Mouse (Mus musculus) retina, embryonic 14.5 days (tissue): ENCODE data around the gene Fcgbp.
"Not testable (repeated sequence)": the region's sequence is repeated elsewhere in the genome, so short reads cannot be mapped to it uniquely, and the experiment has no call there.

Experiments used
- DNase-seq: peaks from one replicate; pipeline ENCODE4 v3.0.0-alpha.2; 2015; ENCODE audit warnings: low spot score

Gene Fcgbp

DNA sequence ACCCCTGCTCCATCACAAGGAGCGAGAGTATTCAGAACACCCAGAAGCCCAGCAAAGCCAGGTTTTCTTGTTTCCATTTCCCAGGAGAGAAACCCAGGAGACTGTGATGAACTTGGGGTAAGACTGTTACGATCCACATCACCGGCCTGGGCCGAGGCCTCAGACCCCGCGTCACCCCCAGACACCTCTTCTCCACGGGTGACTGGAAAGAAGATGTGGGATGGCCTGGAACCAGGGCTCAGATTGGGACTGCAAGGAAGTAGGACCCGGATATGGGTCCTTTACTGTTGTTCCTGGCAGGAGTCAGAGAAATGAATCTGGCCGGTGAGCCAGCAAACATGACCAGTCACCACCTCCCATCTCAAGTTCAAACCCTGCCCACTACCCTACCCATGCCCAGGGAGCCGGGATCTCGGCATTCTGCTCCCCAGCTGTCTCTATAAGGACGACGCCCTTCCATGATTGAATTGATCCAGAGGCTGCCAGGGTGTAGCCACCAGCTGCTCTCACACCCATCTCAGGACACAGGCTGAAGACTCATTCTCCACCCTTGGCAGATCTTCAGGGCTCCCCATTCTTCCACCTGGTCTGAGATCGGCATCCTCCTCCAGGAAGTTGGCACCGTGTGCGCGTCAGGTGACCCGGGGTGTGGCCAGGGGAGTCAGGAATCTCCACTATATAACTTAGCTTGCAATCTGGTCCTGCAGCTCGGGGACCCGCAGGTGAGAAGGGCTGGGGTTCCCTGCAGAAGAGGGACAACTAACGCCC lies at the start of gene Fcgbp:
Fcgbp (plus strand) TSS at position 706 of the 768 bp plus-strand sequence.
- DNase-seq, result no peak

DNA sequence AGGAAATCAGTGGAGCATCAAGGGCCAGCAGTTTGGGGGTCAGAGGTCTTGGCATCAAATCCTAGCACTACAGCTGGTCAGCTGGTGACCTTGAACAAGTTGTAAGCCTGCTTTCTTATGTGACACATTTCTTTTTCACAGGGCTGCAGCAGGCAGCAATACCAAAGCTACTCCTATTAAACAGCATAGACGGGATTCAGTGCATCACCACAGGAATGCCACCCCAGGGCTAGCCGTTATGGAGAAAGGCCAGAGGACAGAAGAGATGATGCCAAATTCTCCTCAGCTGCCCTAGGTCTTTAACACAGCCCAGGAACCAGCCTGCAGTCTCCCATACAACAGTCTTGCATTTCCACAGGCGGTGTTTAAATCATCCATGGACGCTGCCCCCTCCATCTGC lies 26.5 kb upstream of the Fcgbp start:
- DNase-seq, result no peak

DNA sequence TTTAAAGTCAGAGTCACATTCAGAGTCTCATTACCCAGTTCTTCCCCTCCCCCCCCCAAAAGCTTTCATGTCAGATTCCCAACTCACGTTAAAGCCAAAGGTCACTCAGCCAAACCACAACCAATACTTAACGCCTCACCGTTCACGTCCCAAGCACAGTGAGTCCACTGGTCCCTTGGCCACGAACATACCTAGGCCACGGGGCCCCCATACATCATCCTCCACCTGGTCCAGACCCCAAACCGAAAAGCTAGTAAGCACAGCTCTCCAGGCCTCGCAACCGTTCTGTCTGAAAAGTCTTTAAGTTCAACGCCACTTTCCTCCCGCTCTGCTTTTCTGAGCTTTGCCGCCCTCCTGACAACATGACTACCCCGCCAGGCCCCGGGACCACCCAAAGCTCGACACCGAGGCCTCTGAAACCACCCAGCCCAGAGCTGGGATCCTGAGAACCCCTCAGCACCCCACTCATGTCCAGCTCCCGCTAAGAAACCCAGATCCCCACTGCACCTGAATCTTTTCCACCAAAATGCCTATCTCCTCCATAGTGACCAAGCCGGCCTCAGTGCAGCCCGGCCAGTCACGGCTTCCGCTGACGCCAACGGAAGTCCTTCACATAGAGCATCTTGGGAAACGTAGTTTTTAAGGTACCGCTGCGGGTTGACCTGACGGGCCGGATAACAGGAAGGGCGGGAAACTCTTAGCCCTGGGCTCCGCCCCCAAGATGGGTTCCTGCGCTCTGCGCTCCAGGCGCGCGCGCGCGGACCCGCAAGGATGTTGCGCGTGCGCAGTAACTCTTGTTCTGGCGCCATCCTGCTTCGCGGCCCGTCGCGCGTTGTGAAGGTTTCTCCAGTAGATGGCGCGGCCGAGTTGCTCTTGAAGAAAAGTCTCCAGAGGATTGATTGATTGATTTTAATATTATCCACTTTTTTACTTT lies 21.3 kb upstream of the Fcgbp start, which contains the start of gene Psmc4:
Psmc4 (minus strand) TSS at position 626 of the 934 bp plus-strand sequence.
- DNase-seq, result peak; percentile 100

DNA sequence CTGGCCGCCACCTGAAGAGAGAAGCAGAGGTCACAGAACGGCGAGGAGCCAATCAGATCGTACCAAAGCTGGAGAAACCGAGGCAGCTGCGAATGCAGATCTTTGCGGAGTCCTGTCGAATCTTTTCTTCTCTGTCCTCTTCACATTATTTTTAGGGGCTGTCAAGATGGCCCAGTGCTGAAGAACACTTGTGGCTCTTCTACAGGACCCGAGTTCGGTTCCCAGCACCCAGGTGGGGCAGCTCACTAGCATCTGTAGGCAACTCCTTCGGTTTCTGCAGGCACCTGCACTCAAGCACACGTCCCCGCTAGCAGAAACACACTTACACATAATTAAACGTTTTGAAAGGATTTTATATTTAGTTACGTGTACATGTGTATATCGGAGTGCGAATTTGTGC lies 20.5 kb upstream of the Fcgbp start:
- DNase-seq, result no peak

DNA sequence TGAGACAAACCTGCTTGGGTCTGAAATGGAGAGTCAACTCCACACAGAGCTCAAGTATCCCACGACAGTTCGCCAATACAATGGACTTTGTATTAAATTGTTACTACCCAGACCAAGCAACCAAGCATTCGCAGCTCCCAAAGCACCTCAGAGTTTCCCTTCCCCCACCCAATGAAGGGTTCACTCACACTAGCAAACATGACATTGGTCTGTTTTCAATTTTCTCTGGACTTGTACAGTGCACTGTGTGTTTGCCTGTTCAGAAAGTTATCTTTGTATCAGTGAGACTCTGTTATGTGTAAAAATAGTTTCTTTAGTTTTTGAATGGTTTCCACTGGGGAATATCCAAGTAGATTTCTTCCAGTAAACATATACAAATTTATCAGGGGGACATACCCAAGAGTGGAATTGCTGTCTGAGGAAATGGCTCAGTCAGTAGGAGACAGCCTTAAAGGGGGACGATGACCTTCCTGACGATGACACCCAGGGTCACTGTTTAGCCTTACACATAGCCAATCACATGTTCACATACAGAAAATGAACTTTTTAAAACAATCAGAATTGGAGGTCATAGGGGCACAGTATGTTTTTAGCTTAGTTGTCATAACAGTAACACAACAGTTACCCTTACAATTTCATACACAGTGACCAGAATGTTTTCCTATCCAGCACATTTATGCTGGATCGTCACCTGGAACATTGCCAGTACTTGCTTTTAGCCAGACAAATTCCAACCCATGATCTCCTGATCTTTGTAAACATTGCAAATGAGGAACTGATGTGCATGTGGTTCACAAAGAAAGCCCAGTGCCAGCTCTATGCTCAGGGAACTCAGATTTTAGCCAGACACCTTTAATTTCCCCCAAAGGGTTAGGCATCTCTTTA lies 17.7 kb upstream of the Fcgbp start:
- no peak for DNase-seq

DNA sequence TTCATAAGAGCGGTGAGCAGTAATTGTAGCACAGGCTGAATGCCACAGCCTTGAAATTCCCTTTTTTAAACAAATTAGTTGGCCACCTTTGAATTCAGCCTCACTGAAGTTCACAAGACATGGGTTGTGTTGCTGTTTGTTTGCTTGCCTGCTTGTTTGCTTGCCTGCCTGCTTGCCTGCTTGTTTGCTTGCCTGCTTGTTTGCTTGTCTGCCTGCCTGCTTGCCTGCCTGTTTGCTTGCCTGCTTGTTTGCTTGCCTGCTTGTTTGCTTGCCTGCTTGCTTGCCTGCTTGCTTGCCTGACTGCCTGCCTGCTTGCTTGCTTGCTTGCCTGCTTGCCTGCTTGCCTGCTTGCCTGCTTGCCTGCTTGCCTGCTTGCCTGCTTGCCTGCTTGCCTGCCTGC lies 11.1 kb upstream of the Fcgbp start:
- no peak for DNase-seq

DNA sequence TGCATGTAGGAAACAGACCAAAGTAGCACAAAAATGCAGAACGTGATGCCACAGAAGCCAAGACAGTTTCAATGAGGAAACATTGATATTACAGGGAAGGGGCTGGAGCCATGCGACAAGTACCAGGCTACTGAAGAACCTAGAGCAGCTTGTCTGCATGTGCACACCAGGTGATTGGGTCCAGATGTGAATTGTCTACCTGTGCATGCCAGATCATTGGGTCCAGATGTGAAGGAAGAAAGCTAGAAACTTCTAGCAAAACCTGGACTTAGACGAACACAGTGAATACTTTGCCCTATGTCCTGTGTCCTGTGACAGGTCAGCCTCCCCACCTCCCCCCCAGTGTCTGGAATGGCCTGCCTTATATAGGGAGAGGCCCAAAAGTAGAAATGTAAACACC lies 2.4 kb upstream of the Fcgbp start:
- no peak for DNase-seq

DNA sequence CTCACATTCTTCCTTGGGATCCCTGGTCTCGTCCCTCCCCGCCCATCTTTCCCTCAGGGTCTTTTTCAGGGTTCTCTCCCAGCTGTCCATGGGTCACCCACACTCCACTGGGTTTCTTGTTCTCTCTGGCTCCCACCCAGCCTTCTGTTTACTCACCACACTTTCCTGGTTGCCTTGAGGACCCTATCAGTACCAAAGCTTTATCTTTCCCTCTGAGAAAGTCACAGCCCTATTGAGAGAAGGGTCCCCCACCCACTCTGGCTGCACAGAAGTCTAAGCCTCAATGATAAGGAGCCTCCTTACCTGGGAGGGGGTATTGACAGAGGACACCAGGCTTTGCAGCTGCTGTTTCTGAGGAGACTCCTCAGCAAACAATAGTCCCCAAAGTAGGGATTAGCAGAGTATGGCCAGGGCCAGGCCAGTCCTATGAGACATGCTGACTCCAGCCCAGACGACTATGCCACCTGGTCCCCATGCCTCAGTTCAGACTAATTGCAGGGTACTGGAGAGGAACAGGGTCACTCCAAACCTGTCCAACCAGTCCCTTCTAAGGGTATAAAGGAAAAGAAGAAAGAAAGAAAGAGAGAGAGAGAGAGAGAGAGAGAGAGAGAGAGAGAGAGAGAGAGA lies 1.4 kb upstream of the Fcgbp start:
- DNase-seq, result no peak

DNA sequence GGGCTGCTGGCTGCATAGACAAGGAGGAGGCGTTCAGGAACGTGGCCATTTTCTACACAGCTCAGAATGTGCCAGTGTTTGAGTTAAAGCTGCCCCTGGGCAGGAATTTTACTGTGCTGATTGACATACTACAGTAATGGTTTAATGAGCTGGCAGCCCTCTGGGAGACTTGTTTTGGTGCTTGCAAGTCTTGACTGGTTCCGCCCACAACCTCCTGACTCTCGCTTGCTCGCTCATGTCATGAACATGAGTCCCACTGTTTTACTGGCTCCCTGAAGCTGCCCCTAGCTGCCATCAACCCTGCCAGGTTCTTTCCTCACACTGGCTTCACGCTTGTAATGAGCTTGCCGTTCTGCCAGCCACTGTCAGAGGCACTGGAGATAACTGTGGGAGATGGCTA lies 13.2 kb downstream of the Fcgbp start:
- no peak for DNase-seq

DNA sequence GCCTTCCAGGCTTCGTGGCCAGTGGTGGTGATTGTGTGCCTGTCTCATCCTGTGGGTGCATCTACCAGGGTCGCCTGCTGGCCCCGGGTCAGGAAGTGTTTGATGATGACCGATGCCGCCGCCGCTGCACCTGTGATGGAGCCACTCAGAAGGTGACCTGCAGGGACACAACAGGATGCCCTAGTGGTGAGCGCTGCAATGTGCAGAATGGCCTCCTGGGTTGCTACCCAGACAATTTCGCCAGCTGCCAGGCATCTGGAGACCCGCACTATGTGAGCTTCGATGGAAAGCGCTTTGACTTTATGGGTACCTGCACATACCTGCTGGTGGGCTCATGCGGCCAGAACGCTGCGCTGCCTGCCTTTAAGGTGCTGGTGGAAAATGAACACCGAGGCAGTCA lies 15.2 kb downstream of the Fcgbp start:
- no peak for DNase-seq

DNA sequence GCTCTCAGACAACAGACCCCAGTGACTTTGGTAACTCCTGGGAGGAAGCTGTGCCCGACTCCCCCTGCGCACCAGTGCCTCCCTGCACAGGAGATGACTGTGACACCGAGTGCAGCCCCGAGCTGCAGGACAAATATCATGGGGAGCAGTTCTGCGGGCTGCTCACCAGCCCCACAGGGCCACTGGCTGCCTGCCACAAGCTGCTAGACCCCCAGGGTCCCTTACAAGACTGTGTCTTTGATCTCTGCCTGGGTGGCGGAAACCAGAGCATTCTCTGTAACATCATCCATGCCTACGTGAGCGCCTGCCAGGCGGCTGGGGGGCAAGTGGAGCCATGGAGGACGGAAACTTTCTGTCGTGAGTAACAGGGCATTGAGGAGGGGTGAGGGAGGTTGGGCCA lies 22.5 kb downstream of the Fcgbp start:
- no peak for DNase-seq

DNA sequence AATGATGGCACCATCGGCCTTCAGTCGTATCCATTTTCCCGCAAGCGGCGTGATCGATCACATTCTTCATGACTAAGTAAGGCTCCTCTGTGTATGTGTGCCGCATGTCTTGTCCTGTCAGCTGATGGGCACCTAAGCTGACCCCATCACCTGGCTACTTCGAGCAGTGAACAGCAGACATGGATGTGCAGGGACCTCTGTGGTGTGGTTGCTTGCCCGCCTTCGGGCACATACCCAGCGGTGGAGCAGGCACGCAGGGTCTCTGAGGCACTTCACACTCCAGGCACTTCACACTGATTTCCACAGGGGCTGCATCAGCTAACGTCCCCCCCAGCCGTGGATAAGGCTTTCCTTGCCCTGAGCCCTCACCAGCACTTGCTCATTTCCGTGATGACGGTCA lies 28.1 kb downstream of the Fcgbp start:
- DNase-seq, result no peak

DNA sequence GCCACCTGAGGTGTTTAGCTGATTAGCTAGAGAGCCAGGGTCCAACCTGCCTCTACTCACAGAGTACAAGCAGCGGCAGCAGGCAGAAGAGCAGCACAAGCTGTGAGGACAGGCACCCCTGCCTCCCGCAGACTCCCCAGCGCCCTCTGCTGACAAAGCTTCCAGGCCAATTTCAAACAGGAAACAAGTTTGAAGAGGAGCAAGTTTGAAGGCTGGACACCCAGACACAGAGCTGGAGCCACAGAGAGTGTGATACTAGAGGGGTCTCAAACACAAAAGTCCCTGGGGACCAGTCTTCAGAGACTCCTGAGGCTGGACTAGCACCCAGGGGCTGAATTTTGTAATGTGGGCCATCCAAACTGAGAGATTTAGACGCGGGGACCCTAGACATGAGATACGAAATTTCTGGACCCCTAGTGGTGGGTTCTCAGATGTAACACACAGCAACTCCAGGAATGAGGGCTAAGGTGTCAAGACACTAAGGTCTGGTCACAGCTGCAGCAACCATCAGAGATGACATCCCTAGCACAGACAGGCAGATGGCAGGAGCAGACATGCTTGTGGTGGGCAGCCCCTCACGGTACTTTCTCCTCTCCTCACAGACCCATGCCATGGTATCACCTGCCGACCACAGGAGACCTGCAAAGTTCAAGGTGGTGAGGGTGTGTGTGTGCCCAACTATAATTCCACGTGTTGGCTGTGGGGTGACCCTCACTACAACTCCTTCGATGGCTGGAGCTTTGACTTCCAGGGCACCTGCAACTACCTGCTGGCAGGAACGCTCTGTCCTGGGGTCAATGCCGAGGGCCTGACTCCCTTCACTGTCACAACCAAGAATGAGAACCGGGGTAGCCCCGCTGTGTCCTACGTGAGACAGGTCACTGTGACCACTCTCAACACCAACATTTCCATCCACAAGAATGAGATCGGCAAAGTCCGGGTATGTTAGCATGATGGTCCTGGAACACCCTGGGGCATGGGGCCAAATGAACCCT lies 29.9 kb downstream of the Fcgbp start:
- peak; percentile 56 for DNase-seq

DNA sequence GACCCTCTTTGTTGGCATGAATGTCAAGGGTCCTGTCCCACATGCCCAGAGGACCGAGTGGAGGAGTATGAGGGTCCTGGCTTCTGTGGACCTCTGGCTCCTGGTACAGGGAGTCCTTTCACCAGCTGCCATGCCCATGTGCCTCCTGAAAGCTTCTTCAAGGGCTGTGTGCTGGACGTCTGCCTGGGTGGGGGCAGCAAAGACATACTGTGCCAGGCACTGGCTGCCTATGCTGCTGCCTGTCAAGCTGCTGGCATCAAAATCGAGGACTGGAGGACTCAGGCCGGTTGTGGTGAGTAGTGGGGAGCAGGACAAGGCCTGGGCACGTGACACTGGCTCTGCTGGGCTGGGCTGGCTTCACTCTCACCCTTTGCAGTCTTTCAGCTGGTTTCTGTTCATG lies 31.9 kb downstream of the Fcgbp start:
- DNase-seq, result not testable (repeated sequence)

DNA sequence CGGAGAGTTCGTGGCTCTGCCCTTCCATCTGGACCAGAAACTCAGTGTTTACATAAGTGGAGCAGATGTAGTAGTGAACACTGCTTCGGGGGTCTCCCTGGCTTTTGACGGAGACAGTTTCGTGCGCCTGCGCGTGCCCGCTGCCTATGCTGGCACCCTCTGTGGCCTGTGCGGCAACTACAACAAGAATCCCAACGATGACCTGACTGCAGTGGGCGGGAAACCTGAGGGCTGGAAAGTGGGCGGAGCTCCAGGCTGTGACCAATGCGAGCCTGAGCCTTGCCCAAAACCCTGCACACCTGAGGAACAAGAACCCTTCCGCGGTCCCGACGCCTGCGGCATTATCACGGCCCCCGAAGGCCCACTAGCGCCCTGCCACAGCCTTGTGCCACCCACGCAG lies 33.6 kb downstream of the Fcgbp start:
- peak; percentile 60 for DNase-seq

DNA sequence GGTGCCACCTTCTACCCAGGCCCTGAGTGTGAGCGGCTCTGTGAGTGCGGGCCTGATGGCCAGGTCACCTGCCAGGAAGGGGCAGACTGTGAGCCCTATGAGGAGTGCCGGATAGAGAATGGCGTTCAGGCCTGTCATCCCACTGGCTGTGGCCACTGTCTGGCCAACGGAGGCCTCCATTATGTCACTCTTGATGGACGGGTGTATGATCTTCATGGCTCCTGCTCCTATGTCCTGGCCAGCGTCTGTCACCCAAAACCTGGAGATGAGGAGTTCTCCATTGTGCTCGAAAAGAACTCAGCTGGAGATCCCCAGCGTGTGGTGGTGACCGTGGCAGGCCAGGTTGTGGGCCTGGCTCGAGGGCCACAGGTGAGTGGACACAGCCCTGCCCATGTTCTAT lies 35.2 kb downstream of the Fcgbp start:
- no peak for DNase-seq

DNA sequence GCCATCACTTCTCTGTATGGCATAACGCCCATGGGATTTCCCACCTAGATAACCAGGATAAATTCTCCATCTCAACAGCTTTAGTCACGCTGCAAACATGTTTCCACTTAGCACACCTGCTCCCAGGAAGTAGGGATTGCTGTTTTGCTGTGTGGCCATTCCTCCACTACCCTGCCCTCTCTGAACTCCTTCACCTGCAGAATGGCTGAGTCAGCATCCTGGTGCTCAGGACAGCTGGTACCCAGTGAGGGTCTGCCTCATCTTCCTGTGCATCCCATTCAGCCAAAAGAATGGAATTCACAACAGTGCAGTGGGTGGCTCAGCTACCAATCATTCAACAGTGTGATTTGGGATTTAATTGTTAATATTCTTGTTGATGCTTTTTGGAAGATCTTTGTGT lies 43.6 kb downstream of the Fcgbp start:
- DNase-seq, result no peak

DNA sequence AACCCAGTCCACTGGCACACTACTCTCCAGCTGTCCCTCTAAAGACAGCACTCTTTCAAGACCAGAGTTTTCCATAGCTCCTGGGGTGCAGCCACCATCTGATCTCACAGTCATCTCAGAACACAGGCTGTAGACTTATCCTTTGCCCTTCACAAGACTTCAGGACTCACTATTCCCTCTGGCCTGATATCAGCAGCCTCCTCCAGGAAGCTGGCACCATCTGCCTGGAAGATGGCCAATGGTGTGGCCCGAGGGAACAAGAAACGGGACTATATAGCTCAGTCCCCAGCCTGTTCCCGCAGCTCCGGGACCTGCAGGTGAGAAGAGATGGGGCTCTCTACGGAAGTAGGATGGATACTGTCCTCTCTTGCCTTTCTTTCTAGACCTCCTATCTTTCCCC lies 58.1 kb downstream of the Fcgbp start, which contains the start of gene 9530053A07Rik:
9530053A07Rik (plus strand) TSS at position 301 of the 400 bp plus-strand sequence.
- no peak for DNase-seq

DNA sequence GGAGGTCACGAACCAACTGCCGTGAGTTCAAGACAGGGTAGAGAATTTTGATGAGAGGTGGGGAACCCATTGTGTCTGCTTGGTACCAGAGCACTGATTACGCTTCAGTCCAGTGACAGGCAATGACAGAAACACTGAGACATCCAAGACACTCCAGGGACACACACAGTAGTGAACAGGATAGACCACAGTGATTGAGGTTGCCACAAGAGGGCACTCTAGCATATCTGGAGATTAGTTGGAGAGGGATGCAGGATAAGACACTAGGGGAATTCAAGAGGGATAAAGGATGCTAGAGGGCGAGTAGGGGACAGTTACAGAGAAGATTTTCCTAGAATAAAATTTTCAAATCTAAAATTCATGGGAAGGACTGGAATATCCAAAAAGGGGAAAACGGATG lies 66.6 kb downstream of the Fcgbp start:
- peak; percentile 79 for DNase-seq

DNA sequence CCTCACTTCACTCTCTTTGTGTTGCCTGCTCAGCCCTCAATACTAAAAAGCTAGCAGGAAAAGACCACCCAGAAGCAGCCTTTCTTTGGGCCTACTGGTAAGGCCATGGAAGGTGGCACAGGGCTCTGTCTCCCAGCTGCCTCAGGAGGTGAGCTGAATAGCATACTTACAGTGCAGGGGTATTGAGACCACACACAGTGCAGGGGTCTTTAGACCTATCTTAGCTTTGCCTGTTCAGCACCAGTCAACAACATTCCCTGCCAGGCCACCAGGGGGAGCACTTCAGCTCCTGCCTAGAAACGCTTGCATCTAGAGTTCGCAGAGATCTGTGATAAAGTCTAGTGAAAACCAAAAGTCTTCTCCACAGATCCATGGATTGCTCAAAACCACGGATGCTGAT lies 77.2 kb downstream of the Fcgbp start:
- peak; percentile 89 for DNase-seq
